Mouse (Mus musculus) myocyte (in vitro differentiated cells): ENCODE results near the gene Arel1.
A peak's percentile ranks its signal among the peaks of the same experiment; 100 is the strongest.

ENCODE experiments used
- CEBPB ChIP-seq: IDR thresholded peaks from 2 replicates; pipeline ENCODE4 v1.6.1; 2011; ENCODE audit warnings: mild to moderate bottlenecking, moderate library complexity; ENCODE audit not compliant: poor library complexity, insufficient read depth, severe bottlenecking
- E2F4 ChIP-seq: IDR thresholded peaks from one replicate; pipeline ENCODE4 v1.6.1; 2011; ENCODE audit warnings: mild to moderate bottlenecking, control low read depth, moderate library complexity; ENCODE audit not compliant: insufficient read depth
- MAX ChIP-seq: IDR thresholded peaks from one replicate; pipeline ENCODE4 v1.6.1; 2011; ENCODE audit warnings: low read depth, mild to moderate bottlenecking, control low read depth
- MYOD1 ChIP-seq, 3 experiments: IDR thresholded peaks; one replicate each; pipeline ENCODE4 v1.6.1; 2011; ENCODE audit warnings: control low read depth in 2 of 3, low read depth in 2 of 3, mild to moderate bottlenecking in 2 of 3, moderate library complexity in 1 of 3; ENCODE audit not compliant: insufficient read length in 2 of 3, control insufficient read depth in 1 of 3
- MYOG ChIP-seq, 3 experiments: IDR thresholded peaks; one replicate each; pipeline ENCODE4 v1.6.1; 2011; ENCODE audit warnings: control low read depth in 2 of 3, low read depth in 2 of 3, mild to moderate bottlenecking in 2 of 3; ENCODE audit not compliant: insufficient read length in 2 of 3, control insufficient read depth in 1 of 3, insufficient read depth in 1 of 3
- POLR2A ChIP-seq: IDR thresholded peaks from one replicate; pipeline ENCODE4 v1.6.1; 2011; ENCODE audit warnings: low read depth, mild to moderate bottlenecking, control low read depth, moderate library complexity; ENCODE audit not compliant: insufficient read length
- POLR2AphosphoS2 ChIP-seq: IDR thresholded peaks from one replicate; pipeline ENCODE4 v1.6.1; 2011; ENCODE audit warnings: low read depth, control low read depth; ENCODE audit not compliant: insufficient read length
- REST ChIP-seq: IDR thresholded peaks from one replicate; pipeline ENCODE4 v1.6.1; 2011; ENCODE audit warnings: mild to moderate bottlenecking, control low read depth, moderate library complexity; ENCODE audit not compliant: insufficient read depth, insufficient read length
- SRF ChIP-seq: IDR thresholded peaks from one replicate; pipeline ENCODE4 v1.6.1; 2011; ENCODE audit warnings: low read depth; ENCODE audit not compliant: control insufficient read depth, insufficient read length
- TCF12 ChIP-seq: IDR thresholded peaks from one replicate; pipeline ENCODE4 v1.6.1; 2011; ENCODE audit warnings: mild to moderate bottlenecking, control low read depth; ENCODE audit not compliant: poor library complexity, insufficient read depth, severe bottlenecking
- TCF3 ChIP-seq: IDR thresholded peaks from one replicate; pipeline ENCODE4 v1.6.1; 2011; ENCODE audit warnings: low read depth, control low read depth; ENCODE audit not compliant: insufficient read length
- USF1 ChIP-seq: IDR thresholded peaks from one replicate; pipeline ENCODE4 v1.6.1; 2011; ENCODE audit warnings: low read depth, mild to moderate bottlenecking, control low read depth, moderate library complexity

GRCm38 (mm10) chr12:84893648-84894628, 76.8 kb downstream of the Arel1 start:
- TF ChIP-seq MYOD1 (IDR thresholded peaks at IDR 0.05; ENCODE audit: control insufficient read depth in 1 of 3, insufficient read length in 2 of 3, low read depth in 2 of 3): peak in 1 of 3 experiments; percentile 38
- no peak for TF ChIP-seq TCF12
- TF ChIP-seq POLR2A: no peak
- no peak for TF ChIP-seq CEBPB
- TF ChIP-seq E2F4: no peak
- no peak for TF ChIP-seq USF1
- no peak for TF ChIP-seq REST
- TF ChIP-seq MYOG (IDR thresholded peaks at IDR 0.05; ENCODE audit: control insufficient read depth in 1 of 3, insufficient read depth in 1 of 3, insufficient read length in 2 of 3, low read depth in 2 of 3): no peak
- TF ChIP-seq MAX: no peak
- no peak for TF ChIP-seq POLR2AphosphoS2
- no peak for TF ChIP-seq TCF3
- TF ChIP-seq SRF: no peak
